Mouse (Mus musculus): ENCODE data around the gene Rtn4rl1.

Gene Rtn4rl1

GRCm38 (mm10) chr11:75184986-75185385, 8.6 kb upstream of the Rtn4rl1 start:
- DNase-seq (ENCODE audit: extremely low read depth, low read depth, low spot score) = no peak

GRCm38 (mm10) chr11:75189713-75190370, 3.7 kb upstream of the Rtn4rl1 start:
- DNase-seq (ENCODE audit: extremely low read depth, low read depth, low spot score) = no peak

GRCm38 (mm10) chr11:75190371-75190724, 3.2 kb upstream of the Rtn4rl1 start:
- DNase-seq (ENCODE audit: extremely low read depth, low read depth, low spot score) = peak; percentile 43

GRCm38 (mm10) chr11:75190905-75191441, 2.6 kb upstream of the Rtn4rl1 start, which contains the start of gene Dph1:
Dph1 (minus strand) TSS chr11:75191241.
- DNase-seq (ENCODE audit: extremely low read depth, low read depth, low spot score) = no peak

GRCm38 (mm10) chr11:75191841-75192240, 1.7 kb upstream of the Rtn4rl1 start:
- DNase-seq (ENCODE audit: extremely low read depth, low read depth, low spot score) = no peak

- DNase-seq (ENCODE audit: extremely low read depth, low read depth, low spot score) = peak; percentile 46
Measured at GRCm38 (mm10) chr11:75192336-75193214, 1.0 kb upstream of the Rtn4rl1 start.

GRCm38 (mm10) chr11:75194121-75194849, 702 bp downstream of the Rtn4rl1 start:
- no peak for DNase-seq (ENCODE audit: extremely low read depth, low read depth, low spot score)

GRCm38 (mm10) chr11:75194850-75195461, 1.4 kb downstream of the Rtn4rl1 start:
- DNase-seq (ENCODE audit: extremely low read depth, low read depth, low spot score) = no peak

- no peak for DNase-seq (ENCODE audit: extremely low read depth, low read depth, low spot score)
Measured at GRCm38 (mm10) chr11:75196131-75196530, 2.5 kb downstream of the Rtn4rl1 start.

- no peak for DNase-seq (ENCODE audit: extremely low read depth, low read depth, low spot score)
Measured at GRCm38 (mm10) chr11:75197956-75198355, 4.4 kb downstream of the Rtn4rl1 start.

- DNase-seq (ENCODE audit: extremely low read depth, low read depth, low spot score) = no peak
Measured at GRCm38 (mm10) chr11:75198792-75199191, 5.2 kb downstream of the Rtn4rl1 start.

GRCm38 (mm10) chr11:75199951-75200350, 6.4 kb downstream of the Rtn4rl1 start:
- no peak for DNase-seq (ENCODE audit: extremely low read depth, low read depth, low spot score)

GRCm38 (mm10) chr11:75200935-75201334, 7.4 kb downstream of the Rtn4rl1 start:
- DNase-seq (ENCODE audit: extremely low read depth, low read depth, low spot score) = no peak

GRCm38 (mm10) chr11:75201721-75202120, 8.1 kb downstream of the Rtn4rl1 start:
- DNase-seq (ENCODE audit: extremely low read depth, low read depth, low spot score) = no peak

- no peak for DNase-seq (ENCODE audit: extremely low read depth, low read depth, low spot score)
Measured at GRCm38 (mm10) chr11:75203926-75204325, 10.3 kb downstream of the Rtn4rl1 start.

GRCm38 (mm10) chr11:75204472-75204871, 10.9 kb downstream of the Rtn4rl1 start:
- no peak for DNase-seq (ENCODE audit: extremely low read depth, low read depth, low spot score)

GRCm38 (mm10) chr11:75206347-75206746, 12.8 kb downstream of the Rtn4rl1 start:
- DNase-seq (ENCODE audit: extremely low read depth, low read depth, low spot score) = no peak

- no peak for DNase-seq (ENCODE audit: extremely low read depth, low read depth, low spot score)
Measured at GRCm38 (mm10) chr11:75209363-75209762, 15.8 kb downstream of the Rtn4rl1 start.

GRCm38 (mm10) chr11:75210093-75210492, 16.5 kb downstream of the Rtn4rl1 start:
- no peak for DNase-seq (ENCODE audit: extremely low read depth, low read depth, low spot score)

GRCm38 (mm10) chr11:75210755-75211154, 17.2 kb downstream of the Rtn4rl1 start:
- DNase-seq (ENCODE audit: extremely low read depth, low read depth, low spot score) = no peak

Data from fat pad, adult 2 months (tissue).